Mouse (Mus musculus) MEL (cell line): ENCODE data around the gene Sik3. TPM values are rescaled to one million over a fixed set of nuclear protein-coding genes. Genes with fewer than 3 reads are reported as not detected.

ENCODE experiments used
- DNase-seq: peaks from one replicate; pipeline ENCODE4 v3.0.0; 2011; ENCODE audit warnings: low read depth, low spot score
- H3K27ac ChIP-seq: 2 replicates; pipeline ENCODE4 v1.5.1; 2012; ENCODE audit warnings: low read depth, mild to moderate bottlenecking, control low read depth, low read length, moderate library complexity; ENCODE audit not compliant: control insufficient read depth
- H3K27me3 ChIP-seq, 2 experiments: fragments of 150-350 bp in 1 of 2; sonication (generic) in 1 of 2; 2 replicates each; pipeline ENCODE4 v1.6.1; 2012; ENCODE audit warnings: low read length in 2 of 2, mild to moderate bottlenecking in 2 of 2, improper control_type of control experiment in 1 of 2, moderate library complexity in 1 of 2; ENCODE audit not compliant: insufficient read depth in 2 of 2, control insufficient read depth in 1 of 2
- H3K36me3 ChIP-seq, 2 experiments: 2 replicates each; pipeline ENCODE4 v1.6.1; 2012 to 2014; ENCODE audit warnings: low read length in 2 of 2, improper control_type of control experiment in 1 of 2, inconsistent platforms in 1 of 2, mild to moderate bottlenecking in 1 of 2; ENCODE audit not compliant: insufficient read depth in 2 of 2, control insufficient read depth in 1 of 2
- H3K4me1 ChIP-seq, 2 experiments: fragments of 150-350 bp in 1 of 2; sonication (generic) in 1 of 2; 2 replicates each; pipeline ENCODE4 v1.6.1; 2012; ENCODE audit warnings: low read length in 2 of 2, improper control_type of control experiment in 1 of 2, mild to moderate bottlenecking in 1 of 2; ENCODE audit not compliant: insufficient read depth in 2 of 2, control insufficient read depth in 1 of 2
- H3K4me3 ChIP-seq, 2 experiments: fragments of 150-350 bp in 1 of 2; sonication (generic) in 1 of 2; 2 replicates each; pipeline ENCODE4 v1.5.1; 2012; ENCODE audit warnings: low read depth in 2 of 2, low read length in 2 of 2, mild to moderate bottlenecking in 2 of 2, moderate library complexity in 2 of 2, control low read depth in 1 of 2, improper control_type of control experiment in 1 of 2; ENCODE audit not compliant: control insufficient read depth in 1 of 2, insufficient read depth in 1 of 2
- H3K79me2 ChIP-seq: 2 replicates; pipeline ENCODE4 v1.6.1; 2012; ENCODE audit warnings: mild to moderate bottlenecking, low read length, moderate library complexity; ENCODE audit not compliant: control insufficient read depth, poor library complexity, insufficient read depth
- H3K9ac ChIP-seq: 2 replicates; pipeline ENCODE4 v1.6.1; 2012; ENCODE audit warnings: low read depth, mild to moderate bottlenecking, control low read depth, low read length, moderate library complexity; ENCODE audit not compliant: control insufficient read depth, poor library complexity, severe bottlenecking
- H3K9me3 ChIP-seq: fragments of 150-350 bp; sonication (generic); replicated peaks from 2 replicates; pipeline ENCODE4 v1.6.1; 2012; ENCODE audit warnings: mild to moderate bottlenecking, low read length, improper control_type of control experiment, moderate library complexity; ENCODE audit not compliant: insufficient read depth
- CHD1 ChIP-seq: IDR thresholded peaks from 2 replicates; pipeline ENCODE4 v1.6.1; 2012; ENCODE audit warnings: low read depth, mild to moderate bottlenecking, inconsistent platforms, low read length, improper control_type of control experiment
- CHD2 ChIP-seq: IDR thresholded peaks from 2 replicates; pipeline ENCODE4 v1.6.1; 2011; ENCODE audit warnings: low read length, improper control_type of control experiment
- E2F4 ChIP-seq: IDR thresholded peaks from 2 replicates; pipeline ENCODE4 v1.6.1; 2011; ENCODE audit warnings: low read depth, low read length, improper control_type of control experiment, borderline replicate concordance
- GABPA ChIP-seq: IDR thresholded peaks from 2 replicates; pipeline ENCODE4 v1.6.1; 2012; ENCODE audit warnings: low read depth, mild to moderate bottlenecking, inconsistent platforms, low read length, improper control_type of control experiment, moderate library complexity
- HCFC1 ChIP-seq: IDR thresholded peaks from 2 replicates; pipeline ENCODE4 v1.6.1; 2012; ENCODE audit warnings: low read depth, mild to moderate bottlenecking, inconsistent platforms, low read length, improper control_type of control experiment, moderate library complexity
- JUND ChIP-seq: IDR thresholded peaks from 2 replicates; pipeline ENCODE4 v1.6.1; 2011; ENCODE audit warnings: low read depth, mild to moderate bottlenecking, improper control_type of control experiment, low read length
- MAX ChIP-seq: IDR thresholded peaks from 2 replicates; pipeline ENCODE4 v1.6.1; 2011; ENCODE audit warnings: low read length, improper control_type of control experiment
- MEF2A ChIP-seq: IDR thresholded peaks from 2 replicates; pipeline ENCODE4 v1.6.1; 2014; ENCODE audit warnings: low read depth, mild to moderate bottlenecking, inconsistent platforms, low read length, improper control_type of control experiment; ENCODE audit not compliant: poor library complexity, insufficient replicate concordance, severe bottlenecking; ENCODE audit errors: extremely low read depth
- MYB ChIP-seq: IDR thresholded peaks from 2 replicates; pipeline ENCODE4 v1.6.1; 2011; ENCODE audit warnings: mild to moderate bottlenecking, low read depth, low read length, improper control_type of control experiment
- NRF1 ChIP-seq: IDR thresholded peaks from 2 replicates; pipeline ENCODE4 v1.6.1; 2014; ENCODE audit warnings: low read depth, mild to moderate bottlenecking, inconsistent platforms, low read length, improper control_type of control experiment, moderate library complexity; ENCODE audit not compliant: poor library complexity, insufficient read depth, severe bottlenecking
- POLR2A ChIP-seq, 2 experiments: IDR thresholded peaks; 2 replicates each; pipeline ENCODE4 v1.6.1; 2011 to 2012; ENCODE audit warnings: low read length in 2 of 2, mild to moderate bottlenecking in 2 of 2, control low read depth in 1 of 2, improper control_type of control experiment in 1 of 2, low read depth in 1 of 2, moderate library complexity in 1 of 2; ENCODE audit not compliant: control insufficient read depth in 1 of 2, insufficient read depth in 1 of 2, poor library complexity in 1 of 2
- RAD21 ChIP-seq: IDR thresholded peaks from 2 replicates; pipeline ENCODE4 v1.6.1; 2011; ENCODE audit warnings: mild to moderate bottlenecking, low read depth, low read length, improper control_type of control experiment
- SMC3 ChIP-seq: IDR thresholded peaks from 2 replicates; pipeline ENCODE4 v1.6.1; 2011; ENCODE audit warnings: low read depth, low read length, improper control_type of control experiment
- TBP ChIP-seq: IDR thresholded peaks from 2 replicates; pipeline ENCODE4 v1.8.0; 2011; ENCODE audit warnings: low read depth, low read length, improper control_type of control experiment
- TCF12 ChIP-seq: IDR thresholded peaks from 2 replicates; pipeline ENCODE4 v1.6.1; 2014; ENCODE audit warnings: low read depth, mild to moderate bottlenecking, inconsistent platforms, low read length, improper control_type of control experiment, moderate library complexity
- UBTF ChIP-seq: IDR thresholded peaks from 2 replicates; pipeline ENCODE4 v1.6.1; 2012; ENCODE audit warnings: low read depth, mild to moderate bottlenecking, inconsistent platforms, low read length, improper control_type of control experiment, moderate library complexity, borderline replicate concordance; ENCODE audit not compliant: insufficient read depth
- USF1 ChIP-seq: IDR thresholded peaks from 2 replicates; pipeline ENCODE4 v1.6.1; 2014; ENCODE audit warnings: low read depth, mild to moderate bottlenecking, inconsistent platforms, low read length, improper control_type of control experiment, moderate library complexity
- ZC3H11A ChIP-seq: IDR thresholded peaks from 2 replicates; pipeline ENCODE4 v1.6.1; 2012; ENCODE audit warnings: low read depth, mild to moderate bottlenecking, inconsistent platforms, low read length, improper control_type of control experiment
- ZKSCAN1 ChIP-seq: IDR thresholded peaks from 2 replicates; pipeline ENCODE4 v1.6.1; 2012; ENCODE audit warnings: low read depth, mild to moderate bottlenecking, inconsistent platforms, low read length, improper control_type of control experiment, moderate library complexity
- ZMIZ1 ChIP-seq: IDR thresholded peaks from 2 replicates; pipeline ENCODE4 v1.6.1; 2012; ENCODE audit warnings: low read depth, mild to moderate bottlenecking, inconsistent platforms, low read length, improper control_type of control experiment, moderate library complexity
- ZNF384 ChIP-seq: IDR thresholded peaks from 2 replicates; pipeline ENCODE4 v1.6.1; 2012; ENCODE audit warnings: low read depth, mild to moderate bottlenecking, inconsistent platforms, low read length, improper control_type of control experiment
- polyA plus RNA-seq, 2 experiments: library from polyadenylated mRNA; stranded (reverse) in 1 of 2; unstranded in 1 of 2; fragments of >175 nt in 1 of 2; fragments of >200 nt in 1 of 2; gene quantifications; 2 replicates each; pipeline versions ENCODE4 v1.2.1 to v1.2.4; 2012; ENCODE audit warnings: low replicate concordance in 2 of 2, low read depth in 1 of 2; ENCODE audit not compliant: insufficient read length in 2 of 2, insufficient read depth in 1 of 2, missing spikeins in 1 of 2
- total RNA-seq: library from RNA; depleted of rRNA; stranded (reverse); fragments of 300-350 nt; gene quantifications from 2 replicates; pipeline ENCODE4 v1.2.3, GENCODE M21; 2012

The Sik3 gene
- total and polyA plus RNA-seq, 3 experiments, result 78.7 to 111 TPM; not detected in 1

DNA sequence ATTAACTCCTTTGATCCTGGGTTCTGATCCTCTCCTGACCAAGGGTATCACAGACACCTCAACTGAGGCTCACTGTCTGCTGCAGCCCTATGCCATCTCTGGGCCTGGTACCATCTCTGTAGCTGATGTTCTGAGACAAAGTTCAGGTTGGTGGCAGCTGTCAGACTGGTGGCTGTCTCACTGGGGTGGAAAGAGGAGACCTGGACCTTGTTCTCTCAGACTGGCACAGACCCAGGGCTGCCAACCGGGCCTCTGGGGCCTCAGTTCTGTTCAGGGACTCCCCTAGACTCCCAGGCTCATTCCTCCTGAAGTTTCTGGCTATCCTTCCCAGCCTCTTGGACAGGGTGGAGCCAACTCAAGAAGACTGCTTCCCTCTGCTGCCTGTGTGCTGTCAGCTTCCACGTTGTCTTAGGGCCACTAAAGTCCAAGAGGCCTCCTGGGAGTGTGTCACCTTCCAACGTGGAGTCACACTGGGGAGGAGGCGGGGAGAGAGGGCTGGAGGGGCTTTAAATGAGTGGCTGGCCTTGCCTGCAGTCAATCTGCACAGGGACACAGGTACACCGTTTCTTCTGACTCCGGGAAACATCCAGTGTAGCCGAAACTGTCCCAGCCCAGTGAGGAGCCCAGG, 228.0 kb downstream of the Sik3 start, which contains the start of gene Apoa4:
Gene Apoa4 (plus strand): TSS at position 171 of the 628 bp plus-strand sequence.
- TF ChIP-seq TCF12 (no peak), CHD2 (no peak), ZC3H11A (no peak), TBP (no peak), HCFC1 (no peak), SMC3 (no peak), MEF2A (no peak), RAD21 (no peak), MYB (no peak), POLR2A (IDR thresholded peaks at IDR 0.05; ENCODE audit: control insufficient read depth in 1 of 2, insufficient read depth in 1 of 2, low read depth in 1 of 2, low read length in 2 of 2, poor library complexity in 1 of 2) (no peak), GABPA (no peak), MAX (no peak), E2F4 (no peak), UBTF (no peak), ZKSCAN1 (no peak), CHD1 (no peak), JUND (no peak), NRF1 (no peak), ZNF384 (no peak)

GRCm38 (mm10) chr9:46241818-46242217, 229.2 kb downstream of the Sik3 start:
- H3K27me3 ChIP-seq, result no peaks in the 10 kb centered on the region
- no peak overlapping the region for H3K27ac ChIP-seq
- H3K79me2 ChIP-seq, result no peaks in the 10 kb centered on the region
- H3K36me3 ChIP-seq, result no peaks in the 10 kb centered on the region
- H3K4me3 ChIP-seq, result no peak overlapping the region
- H3K4me1 ChIP-seq, result no peaks in the 10 kb centered on the region
- TF ChIP-seq UBTF, result no peak
- no peak for TF ChIP-seq GABPA
- TF ChIP-seq MEF2A, result no peak
- peak; percentile 46; the same call in 1 of the 2 replicates for TF ChIP-seq USF1
- no peak for TF ChIP-seq E2F4
- TF ChIP-seq ZMIZ1, result no peak
- TF ChIP-seq, all 39 proteins: peak for 1
- DNase-seq, result no peak
- Histone ChIP-seq H3K9me3 (no peaks in the 10 kb centered on the region), H3K9ac (no peak overlapping the region)

More for the DNA sequence above, 228.0 kb downstream of the Sik3 start, which contains the start of gene Apoa4:
- H3K36me3 ChIP-seq, result no peaks in the 10 kb centered on the region
- no peaks in the 10 kb centered on the region for H3K9me3 ChIP-seq
- no peak within 1 kb of the TSS for H3K27ac ChIP-seq
- H3K79me2 ChIP-seq, result no peaks in the 10 kb centered on the region
- no peaks in the 10 kb centered on the region for H3K27me3 ChIP-seq
- H3K9ac ChIP-seq, result no peak within 1 kb of the TSS
- DNase-seq, result no peak
- no peaks in the 10 kb centered on the region for H3K4me1 ChIP-seq
- H3K4me3 ChIP-seq, result no peak within 1 kb of the TSS
